Mouse (Mus musculus): ENCODE measurements around the gene Ece1. TPM values are rescaled to one million over a fixed set of nuclear protein-coding genes. Genes with fewer than 3 reads are reported as not detected.

Gene Ece1
- total RNA-seq, 2 experiments from 2014 or later: 70.5 to 72.2 TPM

GRCm38 (mm10) chr4:137908489-137908888 lies 46.5 kb downstream of the Ece1 start:
- intact Hi-C loops (cut with DNase I): no loop called here
- no peak for DNase-seq (ENCODE audit: low spot score in 2 of 2)

- intact Hi-C loops (cut with DNase I): no loop called here
Observed at GRCm38 (mm10) chr4:137908915-137909314, 46.9 kb downstream of the Ece1 start.

GRCm38 (mm10) chr4:137909471-137909870 lies 47.4 kb downstream of the Ece1 start:
- intact Hi-C loops (cut with DNase I): no loop called here
- no peak for DNase-seq (ENCODE audit: low spot score in 2 of 2)

More at GRCm38 (mm10) chr4:137908915-137909314, 46.9 kb downstream of the Ece1 start:
- DNase-seq (ENCODE audit: low spot score in 2 of 2): no peak

- DNase-seq (ENCODE audit: low spot score in 2 of 2): no peak
- intact Hi-C loops (cut with DNase I): no loop called here
Observed at GRCm38 (mm10) chr4:137910382-137911009, 48.5 kb downstream of the Ece1 start.

GRCm38 (mm10) chr4:137911657-137912056 lies 49.6 kb downstream of the Ece1 start:
- DNase-seq (ENCODE audit: low spot score in 2 of 2): no peak
- intact Hi-C loops (cut with DNase I): no loop called here

GRCm38 (mm10) chr4:137912768-137913305 lies 50.8 kb downstream of the Ece1 start:
- intact Hi-C loops (cut with DNase I): no loop called here
- no peak for DNase-seq (ENCODE audit: low spot score in 2 of 2)

- intact Hi-C loops (cut with DNase I): no loop called here
- peak; percentile 38 for DNase-seq (ENCODE audit: low spot score in 2 of 2)
Observed at GRCm38 (mm10) chr4:137913321-137914057, 51.5 kb downstream of the Ece1 start.

- intact Hi-C loops (cut with DNase I): no loop called here
Observed at GRCm38 (mm10) chr4:137917591-137917990, 55.6 kb downstream of the Ece1 start.

GRCm38 (mm10) chr4:137918559-137918958 lies 56.5 kb downstream of the Ece1 start:
- intact Hi-C loops (cut with DNase I): no loop called here
- no peak for DNase-seq (ENCODE audit: low spot score in 2 of 2)

More at GRCm38 (mm10) chr4:137917591-137917990, 55.6 kb downstream of the Ece1 start:
- DNase-seq (ENCODE audit: low spot score in 2 of 2): no peak

GRCm38 (mm10) chr4:137919116-137919515 lies 57.1 kb downstream of the Ece1 start:
- DNase-seq (ENCODE audit: low spot score in 2 of 2): no peak
- intact Hi-C loops (cut with DNase I): no loop called here

GRCm38 (mm10) chr4:137920005-137920404 lies 58.0 kb downstream of the Ece1 start:
- intact Hi-C loops (cut with DNase I): no loop called here
- DNase-seq (ENCODE audit: low spot score in 2 of 2): no peak

GRCm38 (mm10) chr4:137920500-137920961 lies 58.5 kb downstream of the Ece1 start:
- intact Hi-C loops (cut with DNase I): no loop called here

GRCm38 (mm10) chr4:137921510-137921909 lies 59.5 kb downstream of the Ece1 start:
- intact Hi-C loops (cut with DNase I): no loop called here
- no peak for DNase-seq (ENCODE audit: low spot score in 2 of 2)

More at GRCm38 (mm10) chr4:137920500-137920961, 58.5 kb downstream of the Ece1 start:
- DNase-seq (ENCODE audit: low spot score in 2 of 2): no peak

GRCm38 (mm10) chr4:137923052-137923451 lies 61.0 kb downstream of the Ece1 start:
- no peak for DNase-seq (ENCODE audit: low spot score in 2 of 2)
- intact Hi-C loops (cut with DNase I): no loop called here

GRCm38 (mm10) chr4:137925176-137925575 lies 63.1 kb downstream of the Ece1 start:
- DNase-seq (ENCODE audit: low spot score in 2 of 2): no peak
- intact Hi-C loops (cut with DNase I): no loop called here

GRCm38 (mm10) chr4:137926161-137926560 lies 64.1 kb downstream of the Ece1 start:
- no peak for DNase-seq (ENCODE audit: low spot score in 2 of 2)

GRCm38 (mm10) chr4:137927136-137927535 lies 65.1 kb downstream of the Ece1 start:
- DNase-seq (ENCODE audit: low spot score in 2 of 2): no peak
- intact Hi-C loops (cut with DNase I): no loop called here

More at GRCm38 (mm10) chr4:137926161-137926560, 64.1 kb downstream of the Ece1 start:
- intact Hi-C loops (cut with DNase I): no loop called here

GRCm38 (mm10) chr4:137927741-137928535 lies 65.9 kb downstream of the Ece1 start:
- intact Hi-C loops (cut with DNase I): no loop called here
- DNase-seq (ENCODE audit: low spot score in 2 of 2): no peak

- DNase-seq (ENCODE audit: low spot score in 2 of 2): no peak
- intact Hi-C loops (cut with DNase I): no loop called here
Observed at GRCm38 (mm10) chr4:137928813-137929212, 66.8 kb downstream of the Ece1 start.
